Mouse (Mus musculus): ENCODE data around the gene 1810009A15Rik.
"Not testable (repeated sequence)": the region's sequence is repeated elsewhere in the genome, so short reads cannot be mapped to it uniquely, and the experiment has no call there.

DNA sequence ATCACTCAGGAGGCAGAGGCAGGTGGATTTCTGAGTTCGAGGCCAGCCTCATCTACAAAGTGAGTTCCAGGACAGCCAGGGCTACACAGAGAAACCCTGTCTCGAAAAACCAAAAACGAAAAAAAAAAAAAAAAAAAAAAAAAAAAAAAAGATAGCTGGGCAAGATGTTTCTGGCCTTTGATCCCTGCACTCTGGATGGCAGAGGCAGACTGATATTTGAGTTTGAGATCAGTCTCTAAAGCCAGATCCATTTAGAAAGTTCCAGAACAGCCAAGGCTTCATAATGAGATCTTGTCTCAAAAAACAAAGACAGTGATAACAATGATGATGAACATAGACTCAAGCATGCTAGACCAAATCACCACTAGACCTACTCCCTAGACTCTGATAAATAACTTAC, 18.3 kb upstream of the 1810009A15Rik start:
- TF ChIP-seq POLR2A (IDR thresholded peaks at IDR 0.05; ENCODE audit: low read depth, low read length); ZMIZ1 (IDR thresholded peaks at IDR 0.05; ENCODE audit: low read depth, low read length); POLR2AphosphoS2 (IDR thresholded peaks at IDR 0.05; ENCODE audit: low read depth, low read length); JUN (IDR thresholded peaks at IDR 0.05; ENCODE audit: insufficient read depth, low read depth, low read length); HCFC1 (IDR thresholded peaks at IDR 0.05; ENCODE audit: low read depth, low read length); SMC3 (IDR thresholded peaks at IDR 0.05; ENCODE audit: low read depth, low read length); TBP (conservative IDR thresholded peaks at IDR 0.05; ENCODE audit: low read depth, low read length); CHD2 (IDR thresholded peaks at IDR 0.05; ENCODE audit: low read length): not testable (repeated sequence)

All from CH12.LX (cell line).